Mouse (Mus musculus) MEL (cell line): ENCODE results near the gene Abl1. TPM values are rescaled to one million over a fixed set of nuclear protein-coding genes. Genes with fewer than 3 reads are reported as not detected.

ENCODE experiments used
- DNase-seq: peaks from one replicate; pipeline ENCODE4 v3.0.0; 2011; ENCODE audit warnings: low read depth, low spot score
- H3K27ac ChIP-seq: 2 replicates; pipeline ENCODE4 v1.5.1; 2012; ENCODE audit warnings: low read depth, mild to moderate bottlenecking, control low read depth, low read length, moderate library complexity; ENCODE audit not compliant: control insufficient read depth
- H3K27me3 ChIP-seq, 2 experiments: fragments of 150-350 bp in 1 of 2; sonication (generic) in 1 of 2; 2 replicates each; pipeline ENCODE4 v1.6.1; 2012; ENCODE audit warnings: low read length in 2 of 2, mild to moderate bottlenecking in 2 of 2, improper control_type of control experiment in 1 of 2, moderate library complexity in 1 of 2; ENCODE audit not compliant: insufficient read depth in 2 of 2, control insufficient read depth in 1 of 2
- H3K36me3 ChIP-seq, 2 experiments: 2 replicates each; pipeline ENCODE4 v1.6.1; 2012 to 2014; ENCODE audit warnings: low read length in 2 of 2, improper control_type of control experiment in 1 of 2, inconsistent platforms in 1 of 2, mild to moderate bottlenecking in 1 of 2; ENCODE audit not compliant: insufficient read depth in 2 of 2, control insufficient read depth in 1 of 2
- H3K4me1 ChIP-seq, 2 experiments: fragments of 150-350 bp in 1 of 2; sonication (generic) in 1 of 2; 2 replicates each; pipeline ENCODE4 v1.6.1; 2012; ENCODE audit warnings: low read length in 2 of 2, improper control_type of control experiment in 1 of 2, mild to moderate bottlenecking in 1 of 2; ENCODE audit not compliant: insufficient read depth in 2 of 2, control insufficient read depth in 1 of 2
- H3K4me3 ChIP-seq, 2 experiments: fragments of 150-350 bp in 1 of 2; sonication (generic) in 1 of 2; 2 replicates each; pipeline ENCODE4 v1.5.1; 2012; ENCODE audit warnings: low read depth in 2 of 2, low read length in 2 of 2, mild to moderate bottlenecking in 2 of 2, moderate library complexity in 2 of 2, control low read depth in 1 of 2, improper control_type of control experiment in 1 of 2; ENCODE audit not compliant: control insufficient read depth in 1 of 2, insufficient read depth in 1 of 2
- H3K79me2 ChIP-seq: 2 replicates; pipeline ENCODE4 v1.6.1; 2012; ENCODE audit warnings: mild to moderate bottlenecking, low read length, moderate library complexity; ENCODE audit not compliant: control insufficient read depth, poor library complexity, insufficient read depth
- H3K9ac ChIP-seq: 2 replicates; pipeline ENCODE4 v1.6.1; 2012; ENCODE audit warnings: low read depth, mild to moderate bottlenecking, control low read depth, low read length, moderate library complexity; ENCODE audit not compliant: control insufficient read depth, poor library complexity, severe bottlenecking
- H3K9me3 ChIP-seq: fragments of 150-350 bp; sonication (generic); replicated peaks from 2 replicates; pipeline ENCODE4 v1.6.1; 2012; ENCODE audit warnings: mild to moderate bottlenecking, low read length, improper control_type of control experiment, moderate library complexity; ENCODE audit not compliant: insufficient read depth
- BHLHE40 ChIP-seq: IDR thresholded peaks from 2 replicates; pipeline ENCODE4 v1.6.1; 2012; ENCODE audit warnings: low read depth, mild to moderate bottlenecking, inconsistent platforms, low read length, improper control_type of control experiment, borderline replicate concordance
- CHD1 ChIP-seq: IDR thresholded peaks from 2 replicates; pipeline ENCODE4 v1.6.1; 2012; ENCODE audit warnings: low read depth, mild to moderate bottlenecking, inconsistent platforms, low read length, improper control_type of control experiment
- CHD2 ChIP-seq: IDR thresholded peaks from 2 replicates; pipeline ENCODE4 v1.6.1; 2011; ENCODE audit warnings: low read length, improper control_type of control experiment
- CTCF ChIP-seq, 3 experiments: IDR thresholded peaks in 2 of 3; conservative IDR thresholded peaks in 1 of 3; 2 replicates each; pipeline ENCODE4 v1.5.1; 2011 to 2012; ENCODE audit warnings: low read length in 3 of 3, low read depth in 2 of 3, mild to moderate bottlenecking in 2 of 3, improper control_type of control experiment in 1 of 3, inconsistent platforms in 1 of 3, mixed read lengths in 1 of 3, moderate library complexity in 1 of 3; ENCODE audit not compliant: control insufficient read depth in 1 of 3, insufficient read depth in 1 of 3, poor library complexity in 1 of 3, severe bottlenecking in 1 of 3
- ELF1 ChIP-seq: IDR thresholded peaks from 2 replicates; pipeline ENCODE4 v1.6.1; 2014; ENCODE audit warnings: low read depth, mild to moderate bottlenecking, inconsistent platforms, low read length, improper control_type of control experiment, moderate library complexity
- EP300 ChIP-seq, 2 experiments: IDR thresholded peaks; 2 replicates each; pipeline ENCODE4 v1.6.1; 2011; ENCODE audit warnings: improper control_type of control experiment in 2 of 2, low read length in 2 of 2, low read depth in 1 of 2, mild to moderate bottlenecking in 1 of 2
- HCFC1 ChIP-seq: IDR thresholded peaks from 2 replicates; pipeline ENCODE4 v1.6.1; 2012; ENCODE audit warnings: low read depth, mild to moderate bottlenecking, inconsistent platforms, low read length, improper control_type of control experiment, moderate library complexity
- MAFK ChIP-seq: IDR thresholded peaks from 2 replicates; pipeline ENCODE4 v1.6.1; 2011; ENCODE audit warnings: low read depth, mild to moderate bottlenecking, low read length, improper control_type of control experiment, borderline replicate concordance
- MAZ ChIP-seq: IDR thresholded peaks from 2 replicates; pipeline ENCODE4 v1.6.1; 2012; ENCODE audit warnings: low read depth, mild to moderate bottlenecking, inconsistent platforms, low read length, improper control_type of control experiment
- MEF2A ChIP-seq: IDR thresholded peaks from 2 replicates; pipeline ENCODE4 v1.6.1; 2014; ENCODE audit warnings: low read depth, mild to moderate bottlenecking, inconsistent platforms, low read length, improper control_type of control experiment; ENCODE audit not compliant: poor library complexity, insufficient replicate concordance, severe bottlenecking; ENCODE audit errors: extremely low read depth
- MXI1 ChIP-seq: IDR thresholded peaks from 2 replicates; pipeline ENCODE4 v1.6.1; 2011; ENCODE audit warnings: mild to moderate bottlenecking, low read depth, low read length, improper control_type of control experiment
- MYB ChIP-seq: IDR thresholded peaks from 2 replicates; pipeline ENCODE4 v1.6.1; 2011; ENCODE audit warnings: mild to moderate bottlenecking, low read depth, low read length, improper control_type of control experiment
- POLR2A ChIP-seq, 2 experiments: IDR thresholded peaks; 2 replicates each; pipeline ENCODE4 v1.6.1; 2011 to 2012; ENCODE audit warnings: low read length in 2 of 2, mild to moderate bottlenecking in 2 of 2, control low read depth in 1 of 2, improper control_type of control experiment in 1 of 2, low read depth in 1 of 2, moderate library complexity in 1 of 2; ENCODE audit not compliant: control insufficient read depth in 1 of 2, insufficient read depth in 1 of 2, poor library complexity in 1 of 2
- POLR2AphosphoS2 ChIP-seq: IDR thresholded peaks from 2 replicates; pipeline ENCODE4 v1.6.1; 2011; ENCODE audit warnings: low read length, improper control_type of control experiment
- POLR2AphosphoS5 ChIP-seq: IDR thresholded peaks from 2 replicates; pipeline ENCODE4 v1.6.1; 2012; ENCODE audit warnings: low read depth, borderline replicate concordance, mild to moderate bottlenecking, inconsistent platforms, low read length, moderate library complexity, mixed read lengths
- RAD21 ChIP-seq: IDR thresholded peaks from 2 replicates; pipeline ENCODE4 v1.6.1; 2011; ENCODE audit warnings: mild to moderate bottlenecking, low read depth, low read length, improper control_type of control experiment
- SMC3 ChIP-seq: IDR thresholded peaks from 2 replicates; pipeline ENCODE4 v1.6.1; 2011; ENCODE audit warnings: low read depth, low read length, improper control_type of control experiment
- USF1 ChIP-seq: IDR thresholded peaks from 2 replicates; pipeline ENCODE4 v1.6.1; 2014; ENCODE audit warnings: low read depth, mild to moderate bottlenecking, inconsistent platforms, low read length, improper control_type of control experiment, moderate library complexity
- USF2 ChIP-seq, 2 experiments: IDR thresholded peaks; 2 replicates each; pipeline ENCODE4 v1.6.1; 2011 to 2012; ENCODE audit warnings: improper control_type of control experiment in 2 of 2, low read length in 2 of 2, borderline replicate concordance in 1 of 2, inconsistent platforms in 1 of 2, low read depth in 1 of 2, mild to moderate bottlenecking in 1 of 2; ENCODE audit not compliant: insufficient read depth in 1 of 2
- ZC3H11A ChIP-seq: IDR thresholded peaks from 2 replicates; pipeline ENCODE4 v1.6.1; 2012; ENCODE audit warnings: low read depth, mild to moderate bottlenecking, inconsistent platforms, low read length, improper control_type of control experiment
- ZMIZ1 ChIP-seq: IDR thresholded peaks from 2 replicates; pipeline ENCODE4 v1.6.1; 2012; ENCODE audit warnings: low read depth, mild to moderate bottlenecking, inconsistent platforms, low read length, improper control_type of control experiment, moderate library complexity
- ZNF384 ChIP-seq: IDR thresholded peaks from 2 replicates; pipeline ENCODE4 v1.6.1; 2012; ENCODE audit warnings: low read depth, mild to moderate bottlenecking, inconsistent platforms, low read length, improper control_type of control experiment
- polyA plus RNA-seq, 2 experiments: library from polyadenylated mRNA; stranded (reverse) in 1 of 2; unstranded in 1 of 2; fragments of >175 nt in 1 of 2; fragments of >200 nt in 1 of 2; gene quantifications; 2 replicates each; pipeline versions ENCODE4 v1.2.1 to v1.2.4; 2012; ENCODE audit warnings: low replicate concordance in 2 of 2, low read depth in 1 of 2; ENCODE audit not compliant: insufficient read length in 2 of 2, insufficient read depth in 1 of 2, missing spikeins in 1 of 2
- total RNA-seq: library from RNA; depleted of rRNA; stranded (reverse); fragments of 300-350 nt; gene quantifications from 2 replicates; pipeline ENCODE4 v1.2.3, GENCODE M21; 2012

The Abl1 gene
- total and polyA plus RNA-seq, 3 experiments = 21.3 to 47.1 TPM; not detected in 1

GRCm38 (mm10) chr2:31845512-31845895 lies 157.3 kb downstream of the Abl1 start:
- H3K9me3 ChIP-seq = no peaks in the 10 kb centered on the region
- no peak for TF ChIP-seq HCFC1
- no peak for TF ChIP-seq CHD1
- no peak for TF ChIP-seq USF2 (IDR thresholded peaks at IDR 0.05; ENCODE audit: borderline replicate concordance in 1 of 2, insufficient read depth in 1 of 2, low read depth in 1 of 2, low read length in 2 of 2)
- H3K36me3 ChIP-seq = no peaks in the 10 kb centered on the region
- no peak overlapping the region for H3K4me3 ChIP-seq
- no peak overlapping the region for H3K9ac ChIP-seq
- no peak for DNase-seq
- H3K27ac ChIP-seq = no peak overlapping the region
- H3K27me3 ChIP-seq = no peaks in the 10 kb centered on the region
- no peaks in the 10 kb centered on the region for H3K79me2 ChIP-seq
- H3K4me1 ChIP-seq = no peaks in the 10 kb centered on the region

DNA sequence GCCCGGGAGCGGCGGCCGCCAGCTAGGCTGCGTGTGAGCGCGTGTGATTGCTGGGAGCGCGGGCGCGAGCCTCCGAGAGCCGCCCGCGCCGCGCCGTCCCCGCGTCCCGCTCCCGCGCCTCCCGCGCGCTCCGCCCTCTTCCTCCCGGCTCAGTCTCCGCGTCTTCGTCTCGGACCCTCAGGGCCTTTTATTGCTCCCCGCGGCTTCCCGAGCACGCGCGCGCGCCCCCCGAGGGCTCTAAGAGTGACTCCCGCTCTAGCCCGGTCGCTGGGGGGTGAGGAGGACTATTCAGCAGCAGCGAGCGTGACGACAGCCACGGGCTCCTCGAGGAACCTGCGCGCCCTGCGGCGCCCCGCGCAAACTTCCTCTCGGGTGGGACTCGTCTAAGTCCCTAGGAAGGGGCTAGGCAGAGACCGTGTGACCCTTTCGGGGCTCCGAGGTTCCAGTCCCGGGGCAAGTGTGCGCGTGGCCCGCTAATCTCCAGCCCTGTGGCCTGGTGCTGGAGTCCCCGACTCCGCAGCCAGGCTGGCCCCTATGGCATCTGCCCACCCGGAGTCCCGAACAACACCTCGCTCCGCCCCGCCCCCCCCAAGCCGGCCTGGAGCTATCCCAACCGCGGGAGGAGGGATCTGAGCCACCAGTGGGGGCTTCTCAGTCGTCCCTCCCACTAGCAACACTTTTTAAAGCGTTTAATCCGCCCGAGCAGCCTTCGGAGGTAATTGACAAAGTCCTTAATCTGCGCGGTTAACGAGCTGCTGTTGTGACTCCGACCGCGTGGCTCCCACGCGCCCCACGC lies 157.9 kb downstream of the Abl1 start, which contains the start of gene Fibcd1:
Fibcd1 (minus strand) TSS at position 110 of the 796 bp plus-strand sequence.
- Histone ChIP-seq H3K4me1 (no peaks in the 10 kb centered on the region), H3K36me3 (no peaks in the 10 kb centered on the region), H3K4me3 (no peak within 1 kb of the TSS), H3K9me3 (no peaks in the 10 kb centered on the region), H3K79me2 (no peaks in the 10 kb centered on the region), H3K9ac (no peak within 1 kb of the TSS), H3K27ac (no peak within 1 kb of the TSS), H3K27me3 (no peaks in the 10 kb centered on the region)
- TF ChIP-seq POLR2AphosphoS5 (no peak), ELF1 (no peak), BHLHE40 (no peak)
- no peak for DNase-seq

DNA sequence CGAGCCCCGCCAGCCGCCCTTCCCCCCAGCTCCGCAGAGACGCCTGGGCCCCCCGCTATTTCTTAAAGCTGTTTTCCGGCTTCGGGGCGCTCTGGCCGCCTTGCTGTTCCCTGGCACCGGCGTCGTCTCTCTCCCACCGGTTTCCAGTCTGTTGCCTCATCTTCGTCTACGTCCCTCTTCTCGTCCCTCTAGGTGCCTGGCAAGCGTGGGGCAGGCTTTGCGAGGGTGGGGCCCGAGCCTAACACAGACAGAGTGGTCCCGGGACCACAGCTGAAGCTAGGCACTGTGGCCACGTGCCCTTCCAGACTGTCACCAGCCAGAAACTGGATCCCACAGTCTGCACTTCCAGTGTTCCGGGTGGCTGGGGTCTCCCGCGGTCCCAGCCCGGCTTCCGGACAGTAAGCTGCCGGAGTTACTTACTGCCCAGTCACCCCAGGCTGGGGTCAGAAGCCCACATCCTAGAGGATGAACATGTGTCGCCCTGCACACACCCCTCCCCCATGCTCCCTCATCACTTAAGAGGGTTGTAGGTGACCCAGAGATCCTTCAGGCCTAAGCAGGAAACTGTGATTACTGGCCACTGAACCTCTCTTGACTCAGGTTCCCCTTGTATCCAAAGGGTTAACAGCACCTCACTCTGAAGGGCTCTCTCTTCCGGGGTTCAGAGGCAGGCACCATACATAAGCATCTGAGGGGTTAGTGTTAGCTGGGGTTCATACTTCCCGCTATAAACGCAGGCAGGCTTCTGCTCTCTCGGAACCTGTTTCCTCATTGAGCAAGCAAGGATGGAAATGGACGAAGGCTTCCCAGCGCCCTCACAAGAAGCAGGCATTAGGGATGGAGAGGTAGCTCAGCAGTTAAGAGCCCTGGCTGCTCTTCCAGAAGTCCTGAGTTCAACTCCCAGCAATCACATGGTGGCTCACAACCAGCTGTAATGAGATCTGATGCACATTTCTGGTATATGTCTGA lies 158.8 kb downstream of the Abl1 start:
- H3K9ac ChIP-seq = no peak overlapping the region
- no peak for DNase-seq
- H3K27ac ChIP-seq = no peak overlapping the region
- H3K36me3 ChIP-seq = no peaks in the 10 kb centered on the region
- TF ChIP-seq ZNF384 = no peak
- no peak for TF ChIP-seq CHD2
- no peak for TF ChIP-seq ZC3H11A
- TF ChIP-seq BHLHE40 = no peak
- no peak for TF ChIP-seq EP300 (IDR thresholded peaks at IDR 0.05; ENCODE audit: low read depth in 1 of 2, low read length in 2 of 2)
- TF ChIP-seq POLR2A (IDR thresholded peaks at IDR 0.05; ENCODE audit: control insufficient read depth in 1 of 2, insufficient read depth in 1 of 2, low read depth in 1 of 2, low read length in 2 of 2, poor library complexity in 1 of 2) = no peak
- no peak for TF ChIP-seq POLR2AphosphoS5
- no peak for TF ChIP-seq SMC3
- no peak for TF ChIP-seq CTCF (IDR thresholded peaks at IDR 0.05 in 2 of 3, conservative IDR thresholded peaks at IDR 0.05 in 1 of 3; ENCODE audit: control insufficient read depth in 1 of 3, insufficient read depth in 1 of 3, low read depth in 2 of 3, low read length in 3 of 3, poor library complexity in 1 of 3, severe bottlenecking in 1 of 3)
- TF ChIP-seq MAFK = no peak
- no peak for TF ChIP-seq POLR2AphosphoS2
- TF ChIP-seq RAD21 = no peak
- no peak for TF ChIP-seq MYB
- TF ChIP-seq ZMIZ1 = no peak
- TF ChIP-seq HCFC1 = no peak
- no peak for TF ChIP-seq MAZ
- TF ChIP-seq USF1 = no peak
- TF ChIP-seq MXI1 = no peak
- TF ChIP-seq MEF2A = no peak
- no peaks in the 10 kb centered on the region for H3K9me3 ChIP-seq
- H3K79me2 ChIP-seq = no peaks in the 10 kb centered on the region
- H3K4me3 ChIP-seq = no peak overlapping the region
- no peaks in the 10 kb centered on the region for H3K27me3 ChIP-seq
- H3K4me1 ChIP-seq = no peaks in the 10 kb centered on the region
